In genomic region chr4:140821988-140822387, GRCm38 (mm10) we compare ENCODE assay signal across 9 mouse cellular contexts. TPM values are rescaled to one million over a fixed set of nuclear protein-coding genes. Genes with fewer than 3 reads are reported as not detected.
A peak's percentile ranks its signal among the peaks of the same experiment; 100 is the strongest.
DNase-seq lines count a peak whose midpoint lies in the region; ATAC-seq and TF ChIP-seq lines count a peak whose summit lies in the region.
"Had no signal": no experiment of that assay in that cellular context is flagged by ENCODE, and none has a peak within 500 bp of the region (broad histone marks: within the 10 kb centered on the region; RNA-seq: fewer than 3 reads in every experiment).

No protein-coding gene starts in this region.

- peak; percentile 22 for DNase-seq in NIH3T3 (ENCODE audit: low read depth)
- DNase-seq in cerebellum, adult 8-10 months, result peak; percentile 40
- peak; percentile 76 for DNase-seq in induced T-regulatory cell, adult 2 months (ENCODE audit: low read depth)
- peak; percentile 53 for DNase-seq in liver, embryonic 13.5 days
- peak; percentile 51 for DNase-seq in right cerebral cortex, postnatal 14 days
- no peak for DNase-seq in heart, adult 9 months (ENCODE audit: low spot score in 2 of 2)

- H3K27me3 ChIP-seq in intestine, postnatal 0 days (replicated peaks; ENCODE audit: control insufficient read depth, insufficient read depth, low read length), result no peaks in the 10 kb centered on the region
- no peaks in the 10 kb centered on the region for H3K27me3 ChIP-seq in intestine, embryonic 16.5 days (replicated peaks; ENCODE audit: control insufficient read depth, insufficient read depth, low read length)
- peaks cover 9% of the 10 kb centered on the region; the same call in 1 of the 2 replicates for H3K27me3 ChIP-seq in liver, embryonic 13.5 days
- H3K27me3 ChIP-seq: embryonic facial prominence, embryonic 12.5 days had no signal

- H3K4me1 ChIP-seq in intestine, postnatal 0 days (replicated peaks; ENCODE audit: control insufficient read depth, insufficient read depth, low read length), result peaks cover 2% of the 10 kb centered on the region
- no peaks in the 10 kb centered on the region for H3K4me1 ChIP-seq in intestine, embryonic 16.5 days (ENCODE audit: control insufficient read depth, insufficient read depth, low read length)
- H3K4me1 ChIP-seq in liver, embryonic 13.5 days (replicated peaks), result peaks cover 3% of the 10 kb centered on the region
- H3K4me1 ChIP-seq: embryonic facial prominence, embryonic 12.5 days had no signal

- no peak overlapping the region for H3K4me3 ChIP-seq in intestine, postnatal 0 days (ENCODE audit: low read depth, low read length)
- H3K4me3 ChIP-seq in intestine, embryonic 16.5 days (ENCODE audit: low read length), result no peak overlapping the region
- no peak overlapping the region for H3K4me3 ChIP-seq in liver, embryonic 13.5 days (replicated peaks)
- H3K4me3 ChIP-seq: embryonic facial prominence, embryonic 12.5 days had no signal

- H3K27ac ChIP-seq in intestine, postnatal 0 days (ENCODE audit: low read depth, low read length), result no peak overlapping the region
- H3K27ac ChIP-seq in intestine, embryonic 16.5 days (ENCODE audit: low read length), result no peak overlapping the region
- H3K27ac ChIP-seq in liver, embryonic 13.5 days, result no peak overlapping the region
- H3K27ac ChIP-seq: embryonic facial prominence, embryonic 12.5 days had no signal

- WGBS in intestine, postnatal 0 days, result 70% methylated on average over 5 of the region's 5 CpGs
- WGBS in intestine, embryonic 16.5 days, result 75% methylated on average over 5 of the region's 5 CpGs
- WGBS in liver, embryonic 13.5 days (ENCODE audit: insufficient replicate concordance), result 54% methylated on average over 5 of the region's 5 CpGs

- H3K9me3 ChIP-seq in intestine, postnatal 0 days (ENCODE audit: control insufficient read depth), result no peaks in the 10 kb centered on the region
- no peaks in the 10 kb centered on the region for H3K9me3 ChIP-seq in intestine, embryonic 16.5 days (ENCODE audit: control insufficient read depth, low read length)
- no peaks in the 10 kb centered on the region for H3K9me3 ChIP-seq in liver, embryonic 13.5 days (replicated peaks)

- H3K4me2 ChIP-seq in intestine, postnatal 0 days (replicated peaks; ENCODE audit: low read depth), result no peak overlapping the region
- H3K4me2 ChIP-seq in intestine, embryonic 16.5 days (ENCODE audit: low read depth, low read length), result no peak overlapping the region
- H3K4me2 ChIP-seq in liver, embryonic 13.5 days, result no peak overlapping the region
- H3K4me2 ChIP-seq: embryonic facial prominence, embryonic 12.5 days had no signal

- ATAC-seq in intestine, postnatal 0 days, result no peak
- ATAC-seq in intestine, embryonic 16.5 days, result no peak
- 0 out of 2 replicates have a peak, but pooled peaks have one; percentile 14 for ATAC-seq in liver, embryonic 13.5 days (ENCODE audit: low read depth)

- no peak overlapping the region for H3K9ac ChIP-seq in intestine, postnatal 0 days (ENCODE audit: low read depth, low read length)
- no peak overlapping the region for H3K9ac ChIP-seq in intestine, embryonic 16.5 days (ENCODE audit: low read depth, low read length)
- H3K9ac ChIP-seq in liver, embryonic 13.5 days, result no peak overlapping the region
- H3K9ac ChIP-seq: embryonic facial prominence, embryonic 12.5 days had no signal

- no peaks in the 10 kb centered on the region for H3K36me3 ChIP-seq in intestine, postnatal 0 days (ENCODE audit: control insufficient read depth, insufficient read depth)
- no peaks in the 10 kb centered on the region for H3K36me3 ChIP-seq in intestine, embryonic 16.5 days (ENCODE audit: control insufficient read depth, insufficient read depth, low read length)
- H3K36me3 ChIP-seq in liver, embryonic 13.5 days, result no peaks in the 10 kb centered on the region
- H3K36me3 ChIP-seq: embryonic facial prominence, embryonic 12.5 days had no signal

- peak; percentile 71 for TF ChIP-seq CTCF in intestine, postnatal 0 days (IDR thresholded peaks at IDR 0.05; ENCODE audit: low read depth)

RNA-seq across cellular contexts. Expression of gene Padi3, which starts 11.5 kb away (rescaled TPM):
- polyA plus RNA-seq in intestine, postnatal 0 days (2015; fragmentation: Nextera tagmentation; extraction: Ambion mirVana), result 0.83 and 0.85 TPM in 2 replicates
- 0.51 and 0.56 TPM in 2 replicates for polyA plus RNA-seq in intestine, embryonic 16.5 days (2015; fragmentation: Nextera tagmentation; extraction: Ambion mirVana)
- 0.21 and 0.23 TPM in 2 replicates for polyA plus RNA-seq in liver, embryonic 13.5 days (2015; fragmentation: Nextera tagmentation; extraction: Ambion mirVana)

RNA-seq across cellular contexts. Expression of gene Padi1, which starts 23.6 kb away (rescaled TPM):
- 0.37 and 0.47 TPM in 2 replicates for polyA plus RNA-seq in intestine, postnatal 0 days (2015; fragmentation: Nextera tagmentation; extraction: Ambion mirVana)
- polyA plus RNA-seq in intestine, embryonic 16.5 days (2015; fragmentation: Nextera tagmentation; extraction: Ambion mirVana), result 0.28 and 0.43 TPM in 2 replicates
- 0.03 and 0.06 TPM in 2 replicates for polyA plus RNA-seq in liver, embryonic 13.5 days (2015; fragmentation: Nextera tagmentation; extraction: Ambion mirVana)

RNA-seq across cellular contexts. Expression of gene Padi4, which starts 48.0 kb away (rescaled TPM):
- polyA plus RNA-seq in intestine, postnatal 0 days (2015; fragmentation: Nextera tagmentation; extraction: Ambion mirVana), result 5.4 and 5.5 TPM in 2 replicates
- 4.4 and 5.9 TPM in 2 replicates for polyA plus RNA-seq in intestine, embryonic 16.5 days (2015; fragmentation: Nextera tagmentation; extraction: Ambion mirVana)
- polyA plus RNA-seq in liver, embryonic 13.5 days (2015; fragmentation: Nextera tagmentation; extraction: Ambion mirVana), result 0.36 and 0.37 TPM in 2 replicates
- polyA plus RNA-seq: embryonic facial prominence, embryonic 12.5 days had no signal

Comparison
In these comparisons a context has a peak if more than half of its experiments do, and no peak if none do; other contexts are left out.
1. DNase-seq: peak in NIH3T3 (single experiment), cerebellum, adult 8-10 months (single experiment), induced T-regulatory cell, adult 2 months (single experiment), liver, embryonic 13.5 days (single experiment) and right cerebral cortex, postnatal 14 days (single experiment); none in heart, adult 9 months (0 of 2).